Mouse (Mus musculus) MN1 (cell line): ENCODE measurements at regions not wholly inside any gene's neighbourhood (a gene's known extent, or its start where the extent isn't known, plus 50 kb on each side); places are given as distances from the start of the nearest gene placed in this dataset.

Experiments used
- DNase-seq: peaks from one replicate; pipeline ENCODE4 v3.0.0-alpha.2; 2016; ENCODE audit warnings: low spot score

DNA sequence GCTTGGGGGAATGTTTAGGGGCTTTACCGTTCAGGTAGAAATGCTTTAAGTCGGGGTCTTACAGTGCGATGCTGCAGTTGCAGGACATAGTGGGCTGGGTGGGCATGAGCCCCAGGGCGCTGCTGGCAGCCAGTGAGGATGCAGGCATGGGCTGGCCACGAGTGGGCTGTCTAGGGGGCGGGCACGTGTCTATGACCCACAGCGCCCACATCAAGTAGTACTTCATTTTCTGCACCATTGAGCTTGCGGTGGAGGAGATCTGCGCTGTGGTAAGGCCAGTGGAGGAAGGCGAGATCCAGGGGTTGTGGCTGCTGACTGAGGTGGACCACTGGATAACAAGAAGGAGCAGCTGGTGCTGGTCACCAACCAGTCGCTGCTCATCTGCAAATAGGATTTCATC is 52.4 kb upstream of the Olfr291 start:
- DNase-seq, result no peak

- peak; percentile 14 for DNase-seq
Measured at GRCm38 (mm10) chr7:84794655-84795054, 58.7 kb upstream of the Olfr291 start.

- DNase-seq, result peak; percentile 21
Measured at GRCm38 (mm10) chr7:84779276-84779825, 74.0 kb upstream of the Olfr291 start.

GRCm38 (mm10) chr7:84777696-84778095 is 75.7 kb upstream of the Olfr291 start:
- DNase-seq, result no peak

GRCm38 (mm10) chr7:84756261-84756660 is 66.5 kb upstream of the Zfand6 start:
- DNase-seq, result no peak

DNA sequence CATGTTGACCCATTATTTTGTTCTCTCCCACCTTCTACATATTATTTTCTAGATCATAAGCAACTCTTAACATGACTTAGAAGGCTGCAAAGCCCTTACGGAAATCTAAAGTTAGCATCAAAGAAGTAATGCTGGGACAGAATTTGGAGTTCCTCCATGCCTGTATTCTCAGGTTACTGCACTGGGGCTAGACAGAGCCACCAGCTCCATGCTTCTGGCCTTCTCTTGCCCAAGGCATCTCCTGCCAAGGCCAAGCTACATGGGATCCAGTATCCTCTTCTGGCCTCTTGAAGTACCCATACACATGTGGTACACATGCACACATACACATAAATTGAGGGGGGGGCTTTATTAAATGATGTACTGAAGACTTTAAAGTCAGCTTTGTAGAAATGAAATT is 63.6 kb upstream of the Zfand6 start:
- DNase-seq, result no peak

- peak; percentile 39 for DNase-seq
Measured at GRCm38 (mm10) chr7:84749434-84750301, 59.9 kb upstream of the Zfand6 start.

DNA sequence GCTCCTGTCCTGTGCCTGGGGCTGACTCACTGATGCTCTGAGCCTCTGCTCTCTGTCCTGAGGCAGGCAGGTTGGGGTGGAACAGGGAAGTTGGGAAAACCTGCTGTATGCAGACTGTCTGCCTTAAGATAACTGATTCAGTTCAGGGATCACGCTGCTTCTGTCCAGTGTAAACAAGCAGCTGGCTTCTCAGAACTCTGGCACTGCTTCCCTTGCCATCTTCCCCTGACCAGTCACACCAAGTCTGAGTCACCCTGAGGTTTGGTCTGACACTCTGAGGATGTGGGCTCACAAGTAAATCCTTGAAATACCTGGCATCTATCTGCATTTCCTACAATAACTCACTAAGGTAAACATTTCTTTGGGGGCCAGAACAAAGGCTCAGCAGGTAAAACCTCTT is 58.1 kb upstream of the Zfand6 start:
- DNase-seq, result no peak

GRCm38 (mm10) chr7:84744321-84745070 is 54.7 kb upstream of the Zfand6 start:
- no peak for DNase-seq

DNA sequence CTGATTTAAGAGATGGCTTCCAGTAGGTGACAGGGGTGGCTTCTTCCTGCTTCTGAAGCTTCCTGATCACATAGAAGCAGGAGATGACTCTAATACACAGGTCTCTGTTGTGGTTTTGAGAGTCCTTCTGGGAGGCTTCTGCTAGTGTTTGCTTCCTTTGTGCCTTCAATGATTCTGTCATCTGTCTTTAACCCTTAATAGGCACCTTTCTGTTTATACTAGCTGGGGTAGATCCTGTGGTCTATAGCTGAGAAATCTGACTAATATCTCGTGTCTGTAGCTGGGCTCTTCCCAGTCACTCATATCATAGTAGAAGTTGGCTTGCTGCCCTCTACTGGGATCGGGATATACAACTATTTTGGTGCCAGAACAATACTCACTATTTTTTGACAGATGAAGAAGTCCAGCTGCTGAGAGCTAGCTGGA is 50.2 kb upstream of the Zfand6 start:
- no peak for DNase-seq
